Mouse (Mus musculus) liver, postnatal 0 days (tissue): Measurements from ENCODE around the gene Psmd9. TPM values are rescaled to one million over a fixed set of nuclear protein-coding genes. Genes with fewer than 3 reads are reported as not detected.

Experiments
- ATAC-seq: fragments of 200-750 bp; cut with Nextera tagmentation; 2 replicates; pipeline ENCODE4 v1.8.0; 2017; ENCODE audit warnings: mild to moderate bottlenecking, moderate library complexity
- DNase-seq: peaks from one replicate; pipeline ENCODE4 v3.0.0-alpha.2; 2016
- H3K27ac ChIP-seq: fragments of 300-500 bp; sonication (generic); 2 replicates; pipeline ENCODE4 v1.5.1; 2014; ENCODE audit warnings: antibody characterized with exemption, moderate library complexity, mild to moderate bottlenecking, low read depth
- H3K27me3 ChIP-seq: fragments of 300-500 bp; sonication (generic); 2 replicates; pipeline ENCODE4 v1.6.1; 2014; ENCODE audit warnings: low read length, control low read depth, mixed read lengths; ENCODE audit not compliant: insufficient read depth
- H3K36me3 ChIP-seq: fragments of 300-500 bp; sonication (generic); replicated peaks from 2 replicates; pipeline ENCODE4 v1.6.1; 2014; ENCODE audit warnings: mild to moderate bottlenecking, control low read depth, low read length, moderate library complexity, mixed read lengths; ENCODE audit not compliant: insufficient read depth
- H3K4me1 ChIP-seq: fragments of 300-500 bp; sonication (generic); 2 replicates; pipeline ENCODE4 v1.6.1; 2014; ENCODE audit warnings: antibody characterized with exemption, mild to moderate bottlenecking, control low read depth; ENCODE audit not compliant: insufficient read depth
- H3K4me2 ChIP-seq: fragments of 300-500 bp; sonication (generic); 2 replicates; pipeline ENCODE4 v1.6.1; 2014; ENCODE audit warnings: low read depth, mild to moderate bottlenecking, low read length, moderate library complexity, mixed read lengths
- H3K4me3 ChIP-seq: fragments of 300-500 bp; sonication (generic); 2 replicates; pipeline ENCODE4 v1.5.1; 2014; ENCODE audit warnings: low read depth, low read length
- H3K9ac ChIP-seq: fragments of 300-500 bp; sonication (generic); replicated peaks from 2 replicates; pipeline ENCODE4 v1.6.1; 2014; ENCODE audit warnings: mild to moderate bottlenecking, moderate library complexity
- H3K9me3 ChIP-seq: fragments of 300-500 bp; sonication (generic); 2 replicates; pipeline ENCODE4 v1.6.1; 2016; ENCODE audit warnings: mild to moderate bottlenecking, control low read depth, low read length, mixed read lengths
- CTCF ChIP-seq: sonication (generic); IDR thresholded peaks from 2 replicates; pipeline ENCODE4 v1.5.1; 2016; ENCODE audit warnings: antibody characterized with exemption, low read depth
- EP300 ChIP-seq: IDR thresholded peaks from 2 replicates; pipeline ENCODE4 v1.6.1; 2016; ENCODE audit warnings: antibody characterized with exemption, low read depth, mild to moderate bottlenecking
- WGBS: fragments of 180-500 bp; shearing (Covaris S2); extraction: QIAGEN DNeasy Blood & Tissue Kit; methylation state at CpG from one replicate; pipeline ENCODE4 v1.1.7; 2014; ENCODE audit not compliant: insufficient replicate concordance; 5-methylcytosine and 5-hydroxymethylcytosine counted together
- polyA plus RNA-seq: library from polyadenylated mRNA; unstranded; fragments of >200 nt; fragmentation: Nextera tagmentation; extraction: Ambion mirVana; gene quantifications from 2 replicates; pipeline ENCODE4 v1.2.1, GENCODE M21; 2015

The Psmd9 gene
- polyA plus RNA-seq, 1 experiment from 2014 or later, result 120 TPM

DNA sequence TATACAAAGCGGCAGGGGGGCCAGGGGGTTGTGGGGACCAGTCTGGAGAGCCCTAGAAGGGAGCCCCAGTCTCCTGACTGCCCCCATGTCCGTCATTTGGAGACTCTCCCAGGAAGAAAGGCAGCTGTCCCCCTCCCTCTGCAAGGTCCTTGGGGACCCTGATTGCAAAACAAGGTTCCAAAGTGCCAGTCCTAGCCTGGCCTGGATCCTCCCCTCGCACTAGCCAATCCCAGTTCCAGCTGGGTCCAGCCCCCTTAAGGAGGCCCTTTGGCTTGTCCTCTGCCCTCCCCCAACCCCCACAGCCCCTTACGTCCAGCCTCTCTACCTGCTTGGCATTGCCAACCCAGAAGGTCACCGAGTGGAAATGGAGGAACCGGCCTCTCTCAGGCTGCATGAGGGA, 12.3 kb downstream of the Psmd9 start:
- Histone ChIP-seq H3K27me3 (no peaks in the 10 kb centered on the region), H3K9me3 (no peaks in the 10 kb centered on the region), H3K36me3 (peaks cover 8% of the 10 kb centered on the region), H3K4me2 (peak overlapping the region; percentile 59), H3K27ac (peak overlapping the region; percentile 92), H3K9ac (peak overlapping the region; percentile 63), H3K4me1 (peaks cover 6% of the 10 kb centered on the region), H3K4me3 (peak overlapping the region; percentile 32)
- WGBS, result 56% methylated on average over 6 of the region's 6 CpGs
- ATAC-seq (peak; percentile 88), DNase-seq (peak; percentile 76)
- TF ChIP-seq EP300, result peak; percentile 86
- no peak for TF ChIP-seq CTCF

DNA sequence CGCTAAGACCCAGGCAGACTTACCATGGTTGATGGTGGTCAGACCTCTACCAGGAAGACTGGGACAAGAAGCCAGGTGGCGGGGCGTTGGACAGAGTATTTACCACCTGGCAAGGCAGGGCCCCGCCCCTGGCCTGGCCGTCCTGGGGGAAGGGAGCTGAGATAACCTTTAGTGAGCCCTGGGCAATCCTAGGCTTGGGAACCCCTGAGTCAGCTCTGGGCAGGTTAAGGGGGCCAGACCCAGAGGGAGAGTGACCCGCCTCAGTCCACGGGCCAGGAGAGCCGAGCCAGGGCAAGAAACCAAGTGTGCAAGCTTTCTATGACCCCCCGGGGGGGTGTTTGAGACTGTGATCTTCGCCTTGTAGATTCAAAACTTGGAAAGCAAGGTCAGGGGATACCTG, 13.4 kb downstream of the Psmd9 start, which contains the start of gene Hpd:
Hpd (minus strand) TSS at position 77 of the 400 bp plus-strand sequence.
- WGBS, result 67% methylated on average over 10 of the region's 10 CpGs
- peak; percentile 71 for DNase-seq
- H3K9ac ChIP-seq, result peak within 1 kb of the TSS; percentile 63
- H3K4me3 ChIP-seq, result peak within 1 kb of the TSS; percentile 32
- H3K9me3 ChIP-seq, result no peaks in the 10 kb centered on the region
- peaks cover 8% of the 10 kb centered on the region for H3K36me3 ChIP-seq
- peak within 1 kb of the TSS; percentile 59 for H3K4me2 ChIP-seq
- no peaks in the 10 kb centered on the region for H3K27me3 ChIP-seq
- peaks cover 6% of the 10 kb centered on the region for H3K4me1 ChIP-seq
- peak within 1 kb of the TSS; percentile 92 for H3K27ac ChIP-seq
- TF ChIP-seq CTCF, result no peak
- no peak for TF ChIP-seq EP300
- ATAC-seq, result peak; percentile 53

GRCm38 (mm10) chr5:123185966-123186365, 16.8 kb downstream of the Psmd9 start:
- H3K36me3 ChIP-seq, result no peaks in the 10 kb centered on the region
- WGBS, result 77% methylated on average over 6 of the region's 6 CpGs
- ATAC-seq, result no peak
- no peak overlapping the region for H3K9ac ChIP-seq
- H3K27me3 ChIP-seq, result no peaks in the 10 kb centered on the region
- DNase-seq, result peak; percentile 70
- no peaks in the 10 kb centered on the region for H3K9me3 ChIP-seq
- no peak overlapping the region for H3K4me3 ChIP-seq
- peaks cover 8% of the 10 kb centered on the region for H3K4me1 ChIP-seq
- TF ChIP-seq CTCF (no peak), EP300 (0 out of 2 replicates have a peak, but pooled peaks have one; percentile 37)
- H3K4me2 ChIP-seq, result no peak overlapping the region
- H3K27ac ChIP-seq, result no peak overlapping the region

DNA sequence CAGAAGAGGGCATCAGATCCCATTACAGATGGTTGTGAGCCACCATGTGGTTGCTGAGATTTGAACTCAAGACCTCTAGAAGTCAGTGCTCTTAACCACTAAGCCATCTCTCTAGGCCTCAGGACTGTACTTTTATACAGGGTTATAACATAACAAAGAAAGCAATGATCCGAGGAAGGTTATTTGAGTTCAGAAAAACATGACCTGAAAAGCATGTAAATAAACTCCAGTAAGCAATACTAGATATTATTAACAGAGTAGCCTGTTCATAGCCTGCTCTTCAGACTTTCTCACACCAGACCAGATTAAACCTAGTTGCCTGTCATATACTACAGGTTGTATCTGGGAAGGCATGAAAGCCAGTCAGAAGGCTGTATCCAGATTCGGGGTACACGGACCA, 18.1 kb downstream of the Psmd9 start:
- Histone ChIP-seq H3K27ac (no peak overlapping the region), H3K4me1 (peaks cover 21% of the 10 kb centered on the region), H3K9ac (no peak overlapping the region), H3K4me2 (no peak overlapping the region), H3K4me3 (no peak overlapping the region), H3K36me3 (no peaks in the 10 kb centered on the region), H3K27me3 (no peaks in the 10 kb centered on the region), H3K9me3 (no peaks in the 10 kb centered on the region)
- no peak for TF ChIP-seq CTCF
- no peak for TF ChIP-seq EP300
- DNase-seq (no peak), ATAC-seq (no peak)
- WGBS, result 83% methylated on average over 3 of the region's 3 CpGs

GRCm38 (mm10) chr5:123190912-123191311, 21.7 kb downstream of the Psmd9 start:
- no peak overlapping the region for H3K9ac ChIP-seq

DNA sequence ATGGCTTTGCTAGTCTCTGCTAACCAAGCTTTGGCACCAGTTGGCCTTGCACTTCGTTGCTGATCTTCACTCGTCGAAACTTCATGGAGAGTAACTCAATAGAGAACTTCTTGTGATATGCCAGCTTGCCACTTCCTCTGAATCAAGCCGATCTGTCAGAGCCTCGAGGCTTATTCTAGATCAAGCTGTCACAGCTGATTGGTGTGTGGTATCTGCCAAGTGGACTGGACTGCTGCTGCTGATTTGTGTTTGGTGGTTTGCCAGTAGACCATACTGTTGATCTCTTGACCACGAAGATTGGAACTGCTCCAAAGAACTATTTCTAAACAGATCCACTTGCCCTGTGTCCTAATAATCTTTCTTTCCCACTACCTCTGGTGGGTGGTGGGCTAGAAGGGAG, 22.2 kb downstream of the Psmd9 start:
- H3K4me1 ChIP-seq, result peaks cover 55% of the 10 kb centered on the region
- TF ChIP-seq CTCF (no peak), EP300 (peak; percentile 80)
- H3K36me3 ChIP-seq, result no peaks in the 10 kb centered on the region
- no peaks in the 10 kb centered on the region for H3K27me3 ChIP-seq
- H3K9ac ChIP-seq, result no peak overlapping the region
- no peak overlapping the region for H3K4me3 ChIP-seq
- WGBS, result 38% methylated on average over 6 of the region's 6 CpGs
- peak overlapping the region; percentile 89 for H3K27ac ChIP-seq
- H3K9me3 ChIP-seq, result no peaks in the 10 kb centered on the region
- DNase-seq (peak; percentile 54), ATAC-seq (peak; percentile 58)
- no peak overlapping the region for H3K4me2 ChIP-seq

More at GRCm38 (mm10) chr5:123190912-123191311, 21.7 kb downstream of the Psmd9 start:
- Histone ChIP-seq H3K4me2 (no peak overlapping the region), H3K27ac (peak overlapping the region; percentile 89), H3K27me3 (no peaks in the 10 kb centered on the region), H3K4me1 (peaks cover 52% of the 10 kb centered on the region), H3K4me3 (no peak overlapping the region), H3K9me3 (no peaks in the 10 kb centered on the region), H3K36me3 (no peaks in the 10 kb centered on the region)
- peak; percentile 10 for DNase-seq
- 76% methylated on average over 3 of the region's 3 CpGs for WGBS
- no peak for ATAC-seq
- TF ChIP-seq CTCF (no peak), EP300 (no peak)
